In genomic region chr3:96199731-96200130, GRCm38 (mm10) we compare ENCODE assay signal across 27 mouse cellular contexts. TPM values are rescaled to one million over a fixed set of nuclear protein-coding genes. Genes with fewer than 3 reads are reported as not detected.
A peak's percentile ranks its signal among the peaks of the same experiment; 100 is the strongest.
DNase-seq lines count a peak whose midpoint lies in the region; ATAC-seq and TF ChIP-seq lines count a peak whose summit lies in the region.
"Had no signal": no experiment of that assay in that cellular context is flagged by ENCODE, and none has a peak within 500 bp of the region (broad histone marks: within the 10 kb centered on the region; RNA-seq: fewer than 3 reads in every experiment).

No protein-coding gene starts in this region.

- no peaks in the 10 kb centered on the region for H3K27me3 ChIP-seq in MEL (ENCODE audit: control insufficient read depth in 1 of 2, insufficient read depth in 2 of 2, low read length in 2 of 2)
- H3K27me3 ChIP-seq: embryonic facial prominence, embryonic 13.5 days; forebrain, embryonic 15.5 days; heart, embryonic 12.5 days; heart, embryonic 15.5 days had no signal

- peak; percentile 19 for DNase-seq in CD4-positive, CD25-positive, alpha-beta regulatory T cell, adult 2 months (ENCODE audit: low read depth, low spot score)
- DNase-seq in 416B (ENCODE audit: low read depth), result peak; percentile 18
- peak; percentile 82 for DNase-seq in MEL (ENCODE audit: low read depth, low spot score)
- DNase-seq in yolk sac, embryonic 10.5 days (ENCODE audit: low spot score), result no peak
- DNase-seq in urinary bladder, adult 18-20 months (ENCODE audit: low spot score in 2 of 2), result no peak
- DNase-seq: adrenal gland, adult 8-10 months; adrenal gland, postnatal 25 days; cerebellum, adult 11-12 months; cerebellum, adult 8-10 months; cerebellum, postnatal 10 days; cerebellum, postnatal 36 days; embryo, embryonic 11 days; gastrocnemius, postnatal 25 days; heart, adult 18-20 months; heart, postnatal 10 days; heart, postnatal 36 days had no signal

- peaks cover 0 to 16% of the 10 kb centered on the region in 2 experiments; a peak in 2 of 4 replicates for H3K36me3 ChIP-seq in MEL (ENCODE audit: control insufficient read depth in 1 of 2, insufficient read depth in 2 of 2, low read length in 2 of 2)

- no peak for TF ChIP-seq POLR2A in MEL (IDR thresholded peaks at IDR 0.05; ENCODE audit: control insufficient read depth in 1 of 2, insufficient read depth in 1 of 2, low read depth in 1 of 2, low read length in 2 of 2, poor library complexity in 1 of 2)

- TF ChIP-seq EP300 in MEL (IDR thresholded peaks at IDR 0.05; ENCODE audit: low read depth in 1 of 2, low read length in 2 of 2), result peak in 1 of 2 experiments; percentile 23; a peak in 2 of 4 replicates

- H3K27ac ChIP-seq in MEL (ENCODE audit: control insufficient read depth, low read depth, low read length), result no peak overlapping the region
- H3K27ac ChIP-seq: embryonic facial prominence, embryonic 10.5 days; embryonic facial prominence, embryonic 13.5 days; forebrain, embryonic 12.5 days; forebrain, embryonic 15.5 days; heart, embryonic 15.5 days; hindbrain, embryonic 10.5 days; hindbrain, embryonic 15.5 days had no signal

- TF ChIP-seq CTCF in MEL (IDR thresholded peaks at IDR 0.05 in 2 of 3, conservative IDR thresholded peaks at IDR 0.05 in 1 of 3; ENCODE audit: control insufficient read depth in 1 of 3, insufficient read depth in 1 of 3, low read depth in 2 of 3, low read length in 3 of 3, poor library complexity in 1 of 3, severe bottlenecking in 1 of 3), result no peak

- H3K4me3 ChIP-seq in MEL (ENCODE audit: control insufficient read depth in 1 of 2, insufficient read depth in 1 of 2, low read depth in 2 of 2, low read length in 2 of 2), result peak overlapping the region in 1 of 2 experiments; percentile 29; a peak in 1 of 4 replicates
- H3K4me3 ChIP-seq: embryonic facial prominence, embryonic 13.5 days; erythroblast, embryonic 14.5 days; forebrain, embryonic 12.5 days; forebrain, embryonic 15.5 days; heart, embryonic 12.5 days; heart, embryonic 15.5 days; hindbrain, embryonic 10.5 days; hindbrain, embryonic 15.5 days had no signal

- no peak for ATAC-seq in CD4-positive, CD25-positive, alpha-beta regulatory T cell, adult 4 months
- ATAC-seq: activated CD4-positive, CD25-positive, alpha-beta regulatory T cell, adult 4 months; forebrain, embryonic 15.5 days had no signal

- H3K9me3 ChIP-seq in MEL (replicated peaks; ENCODE audit: insufficient read depth, low read length), result no peaks in the 10 kb centered on the region
- H3K9me3 ChIP-seq: embryonic facial prominence, embryonic 10.5 days; embryonic facial prominence, embryonic 13.5 days; forebrain, embryonic 15.5 days; heart, embryonic 12.5 days; heart, embryonic 15.5 days; hindbrain, embryonic 15.5 days had no signal

- TF ChIP-seq RAD21 in MEL (IDR thresholded peaks at IDR 0.05; ENCODE audit: low read depth, low read length), result no peak

- peak overlapping the region; percentile 61 for H3K9ac ChIP-seq in MEL (ENCODE audit: control insufficient read depth, low read depth, low read length, poor library complexity, severe bottlenecking)
- H3K9ac ChIP-seq: embryonic facial prominence, embryonic 13.5 days; forebrain, embryonic 12.5 days; forebrain, embryonic 15.5 days; heart, embryonic 12.5 days; heart, embryonic 15.5 days; hindbrain, embryonic 15.5 days had no signal

- peaks cover 12 to 22% of the 10 kb centered on the region in 2 experiments for H3K4me1 ChIP-seq in MEL (ENCODE audit: control insufficient read depth in 1 of 2, insufficient read depth in 2 of 2, low read length in 2 of 2)

- peaks cover 9% of the 10 kb centered on the region; the same call in 1 of the 2 replicates for H3K79me2 ChIP-seq in MEL (ENCODE audit: control insufficient read depth, insufficient read depth, low read length, poor library complexity)

TF ChIP-seq in MEL, 35 proteins besides CTCF, POLR2A, EP300 and RAD21:
- TF ChIP-seq MYB (IDR thresholded peaks at IDR 0.05; ENCODE audit: low read depth, low read length) (no peak), NELFE (IDR thresholded peaks at IDR 0.05; ENCODE audit: low read depth, low read length) (peak; percentile 30; the same call in 1 of the 2 replicates), GATA1 (IDR thresholded peaks at IDR 0.05; ENCODE audit: low read depth, low read length) (0 out of 2 replicates have a peak, but pooled peaks have one; percentile 22), KAT2A (conservative IDR thresholded peaks at IDR 0.05; ENCODE audit: low read depth, low read length) (no peak), MAZ (IDR thresholded peaks at IDR 0.05; ENCODE audit: low read depth, low read length) (peak; percentile 41; the same call in 1 of the 2 replicates), ETS1 (IDR thresholded peaks at IDR 0.05; ENCODE audit: low read depth, low read length) (0 out of 2 replicates have a peak, but pooled peaks have one; percentile 8)
TF ChIP-seq in MEL: peak in this region for 4.

RNA-seq across cellular contexts. Expression of gene Sv2a, which starts 18.8 kb away (rescaled TPM):
- 1 to 10 TPM in 1 of 2 experiments, under 1 TPM in 1; 0.80 to 2.0 TPM for polyA plus RNA-seq in CD4-positive, CD25-positive, alpha-beta regulatory T cell, adult 4 months (2017; shearing (Covaris generic))
- 0.77 and 2.1 TPM in 2 replicates for total RNA-seq in MEL (2012; rRNA removed)
- 1 to 10 TPM in 1 of 2 experiments, not detected in 1; 3.3 TPM for polyA plus RNA-seq in MEL (2012; ENCODE audit: insufficient read depth in 1 of 2, insufficient read length in 2 of 2, low read depth in 1 of 2, low replicate concordance in 2 of 2, missing spikeins in 1 of 2)
- polyA plus RNA-seq: erythroblast, embryonic 14.5 days had no signal

RNA-seq across cellular contexts. Expression of gene Bola1, which starts 19.8 kb away (rescaled TPM):
- polyA plus RNA-seq in CD4-positive, CD25-positive, alpha-beta regulatory T cell, adult 4 months (2017; shearing (Covaris generic)), result 10 to 100 TPM; 30.5 to 33.8 TPM
- total RNA-seq in MEL (2012; rRNA removed), result 115 and 123 TPM in 2 replicates
- polyA plus RNA-seq in MEL (2012; ENCODE audit: insufficient read depth in 1 of 2, insufficient read length in 2 of 2, low read depth in 1 of 2, low replicate concordance in 2 of 2, missing spikeins in 1 of 2), result 100 to 1,000 TPM in 1 of 2 experiments, not detected in 1; 124 TPM

RNA-seq across cellular contexts. Expression of gene Hist2h2ab, which starts 19.9 kb away (rescaled TPM):
- polyA plus RNA-seq in CD4-positive, CD25-positive, alpha-beta regulatory T cell, adult 4 months (2017; shearing (Covaris generic)), result not detected
- total RNA-seq in MEL (2012; rRNA removed), result 197 and 234 TPM in 2 replicates
- polyA plus RNA-seq in MEL (2012; ENCODE audit: insufficient read depth in 1 of 2, insufficient read length in 2 of 2, low read depth in 1 of 2, low replicate concordance in 2 of 2, missing spikeins in 1 of 2), result under 1 TPM in 1 of 2 experiments, not detected in 1; 0.72 TPM
- polyA plus RNA-seq: heart, embryonic 12.5 days; hindbrain, embryonic 10.5 days had no signal

RNA-seq across cellular contexts. Expression of gene Hist2h2ac, which starts 20.9 kb away (rescaled TPM):
- polyA plus RNA-seq in CD4-positive, CD25-positive, alpha-beta regulatory T cell, adult 4 months (2017; shearing (Covaris generic)), result 1 to 10 TPM; 5.5 to 5.8 TPM
- total RNA-seq in MEL (2012; rRNA removed), result 2,824 and 3,687 TPM in 2 replicates
- 1 to 10 TPM in 1 of 2 experiments, not detected in 1; 4.8 TPM for polyA plus RNA-seq in MEL (2012; ENCODE audit: insufficient read depth in 1 of 2, insufficient read length in 2 of 2, low read depth in 1 of 2, low replicate concordance in 2 of 2, missing spikeins in 1 of 2)

RNA-seq across cellular contexts. Expression of gene Hist2h2be, which starts 21.2 kb away (rescaled TPM):
- 1 to 10 TPM; 1.6 to 2.6 TPM for polyA plus RNA-seq in CD4-positive, CD25-positive, alpha-beta regulatory T cell, adult 4 months (2017; shearing (Covaris generic))
- 1.6 and 1.8 TPM in 2 replicates for total RNA-seq in MEL (2012; rRNA removed)
- polyA plus RNA-seq in MEL (2012; ENCODE audit: insufficient read depth in 1 of 2, insufficient read length in 2 of 2, low read depth in 1 of 2, low replicate concordance in 2 of 2, missing spikeins in 1 of 2), result 1 to 10 TPM in 1 of 2 experiments, not detected in 1; 3.2 TPM

Comparison
In these comparisons a context has a peak if more than half of its experiments do, and no peak if none do; other contexts are left out.
1. DNase-seq: peak in CD4-positive, CD25-positive, alpha-beta regulatory T cell, adult 2 months (single experiment), 416B (single experiment) and MEL (single experiment); none in yolk sac, embryonic 10.5 days (single experiment) and urinary bladder, adult 18-20 months (0 of 2).